Mouse (Mus musculus) layer of hippocampus, adult 8-10 months (tissue): ENCODE measurements around the gene Pxylp1. TPM values are rescaled to one million over a fixed set of nuclear protein-coding genes. Genes with fewer than 3 reads are reported as not detected.

ENCODE experiments used
- DNase-seq, 2 experiments: peaks; one replicate each; pipeline ENCODE4 v3.0.0; 2022; ENCODE audit warnings: low spot score in 2 of 2
- total RNA-seq, 4 experiments: library from RNA; stranded (reverse); gene quantifications; 2 replicates each; pipeline ENCODE4 v1.2.4; 2022

Pxylp1 gene
- total RNA-seq, 4 experiments from 2014 or later = 15.2 to 22.6 (median 20.5) TPM

DNA sequence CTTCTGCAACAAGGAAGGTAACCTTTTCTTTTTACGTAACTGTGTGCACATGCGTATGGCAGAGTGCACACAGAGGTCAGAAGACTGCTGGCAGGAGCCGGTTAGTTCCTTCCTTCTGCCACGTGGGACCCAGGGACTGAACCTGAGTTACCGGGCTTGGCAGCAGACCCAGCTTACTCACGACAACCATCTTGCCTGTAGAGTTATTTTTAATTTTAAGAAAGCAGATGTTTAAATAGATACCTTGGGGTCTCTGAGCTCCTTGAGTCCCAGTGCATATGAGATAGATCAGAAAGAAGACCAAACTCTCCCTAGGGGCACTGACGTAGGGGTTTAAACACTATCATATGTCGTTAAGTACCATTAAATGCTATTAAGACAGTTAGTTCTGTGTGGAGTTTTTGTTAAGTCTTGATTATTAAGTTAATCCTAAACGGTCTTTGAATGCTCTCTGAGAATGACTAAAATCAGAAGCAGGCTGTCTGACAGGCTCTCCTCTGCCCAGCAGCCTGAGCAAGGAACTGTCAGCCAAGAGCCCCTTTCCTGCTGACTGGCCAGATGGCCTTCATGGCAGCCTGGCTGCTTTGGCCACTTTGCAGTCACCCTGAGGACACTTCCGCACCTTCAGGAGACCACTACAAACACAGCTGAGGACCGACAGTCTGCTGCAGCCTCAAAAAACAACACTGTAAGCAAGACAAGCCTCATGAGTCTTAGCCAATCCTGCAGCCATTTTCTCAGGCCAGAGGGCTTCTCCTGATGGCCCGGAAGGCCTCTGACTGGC is 65.3 kb downstream of the Pxylp1 start:
- no peak for DNase-seq

DNA sequence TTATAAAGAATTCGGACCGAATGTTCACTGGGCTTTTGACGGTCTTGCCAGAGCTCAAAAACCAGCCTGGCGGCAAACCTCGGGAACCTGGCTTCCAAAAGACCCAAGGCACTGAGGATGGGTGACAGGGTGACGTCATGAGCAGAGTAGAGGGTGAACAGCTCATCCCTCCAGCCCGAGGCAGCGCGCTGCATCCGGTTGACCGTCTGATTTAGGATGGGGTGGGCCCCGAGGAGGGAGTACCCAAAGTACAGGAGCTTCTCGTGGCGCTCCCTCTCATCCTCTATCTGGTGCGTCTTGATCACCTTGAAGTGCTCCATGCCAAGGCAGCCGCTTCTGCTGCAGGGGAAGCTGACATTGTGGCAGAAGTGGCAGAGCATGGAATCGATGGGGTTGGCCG is 67.6 kb downstream of the Pxylp1 start:
- no peak for DNase-seq

DNA sequence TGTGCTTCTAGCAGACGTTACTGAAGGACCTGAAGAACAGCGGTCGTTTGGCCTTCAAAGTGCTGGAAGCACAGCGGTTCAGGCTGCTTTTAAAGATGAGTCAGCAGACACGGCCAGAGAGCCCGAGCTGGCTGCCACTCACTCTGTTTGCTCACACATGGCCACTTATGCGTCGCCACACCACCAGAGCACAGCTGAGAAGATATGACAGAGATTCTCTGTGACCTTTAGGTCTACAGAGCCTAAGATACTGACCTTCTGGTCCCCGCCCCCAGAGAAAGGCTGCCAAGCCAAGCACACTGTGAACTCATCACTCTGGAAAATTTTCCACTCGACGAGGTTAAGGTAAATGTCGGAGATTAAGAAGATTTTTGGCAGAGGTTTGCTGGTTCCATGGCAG is 68.4 kb downstream of the Pxylp1 start:
- no peak for DNase-seq

DNA sequence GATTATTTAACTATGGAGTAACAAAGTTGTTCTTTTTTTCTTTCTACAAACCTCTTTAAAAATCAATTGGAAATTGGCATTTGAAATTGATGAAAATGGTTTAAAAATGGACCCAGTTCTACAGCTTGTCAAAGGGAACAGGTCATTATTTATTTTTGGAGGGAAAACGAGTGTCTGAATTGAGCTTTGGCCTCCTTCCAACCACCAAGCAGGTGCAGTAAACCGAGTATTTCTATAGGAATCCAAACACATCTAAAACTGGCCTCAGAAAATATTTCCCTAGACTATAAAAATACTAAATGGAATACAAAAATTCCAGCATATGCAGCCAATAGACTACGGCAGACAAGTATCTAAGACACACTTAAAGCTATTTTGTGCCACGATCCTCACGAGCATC is 68.9 kb downstream of the Pxylp1 start:
- DNase-seq = no peak

DNA sequence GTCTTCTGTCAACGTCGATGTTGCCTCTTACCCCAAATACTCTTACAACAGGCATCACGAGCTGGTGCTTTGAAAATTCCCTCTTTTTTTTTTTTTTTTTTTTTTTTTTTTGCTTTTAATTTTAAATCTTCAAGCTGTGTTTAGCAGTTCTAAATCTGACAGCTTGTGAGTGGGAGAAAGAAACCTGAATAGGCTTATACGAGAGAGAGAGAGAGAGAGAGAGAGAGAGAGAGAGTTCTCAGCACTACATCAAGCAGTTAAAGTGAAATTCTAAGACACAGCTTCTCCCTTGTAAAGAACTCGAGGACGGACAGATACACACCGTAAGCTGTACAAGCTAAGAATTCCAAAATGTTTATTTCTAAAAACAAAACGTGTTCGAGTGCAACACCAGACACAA is 69.5 kb downstream of the Pxylp1 start:
- no peak for DNase-seq

DNA sequence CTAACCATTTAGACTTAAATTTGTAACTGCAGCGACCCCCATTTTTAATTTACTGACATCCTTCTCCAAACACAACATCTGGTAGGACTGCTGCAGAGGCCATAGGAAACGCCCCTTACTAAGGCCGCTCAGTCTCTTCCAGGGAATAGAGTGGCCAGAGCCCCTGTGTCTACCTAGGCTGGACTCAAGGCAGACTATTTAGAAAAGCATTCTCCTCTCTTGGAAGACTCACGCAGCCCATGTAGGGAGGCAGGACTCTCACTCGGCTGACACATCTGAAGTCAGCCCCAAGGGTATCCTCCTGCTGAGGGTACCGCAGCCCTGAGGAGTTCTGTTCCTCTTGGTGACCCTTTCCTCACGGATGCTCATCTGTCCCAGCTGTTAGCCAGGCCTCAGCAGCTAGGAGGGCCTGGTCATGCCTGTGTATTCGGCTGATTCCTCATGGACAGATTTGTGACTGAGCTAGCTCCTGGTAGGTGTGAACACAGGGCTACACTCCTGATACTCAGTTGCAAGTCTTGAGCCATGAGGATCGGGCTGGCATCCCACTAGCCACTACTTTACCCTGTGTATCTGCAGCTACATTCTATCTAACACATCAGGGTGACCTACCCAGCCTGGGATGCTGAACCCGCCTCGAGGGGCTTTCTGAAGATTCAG is 73.5 kb downstream of the Pxylp1 start:
- DNase-seq = no peak

- peak in 1 of 2 experiments; percentile 74 for DNase-seq
Observed at GRCm38 (mm10) chr9:96818128-96818821, 74.2 kb downstream of the Pxylp1 start.

GRCm38 (mm10) chr9:96811996-96812395 is 80.5 kb downstream of the Pxylp1 start:
- DNase-seq = no peak

GRCm38 (mm10) chr9:96800131-96800825 is 92.2 kb downstream of the Pxylp1 start:
- DNase-seq = no peak

- no peak for DNase-seq
Observed at GRCm38 (mm10) chr9:96797311-96797710, 95.2 kb downstream of the Pxylp1 start.

GRCm38 (mm10) chr9:96795399-96795928 is 97.0 kb downstream of the Pxylp1 start:
- peak; percentile 26 to 41 for DNase-seq

GRCm38 (mm10) chr9:96794601-96795000 is 97.9 kb downstream of the Pxylp1 start:
- no peak for DNase-seq

DNA sequence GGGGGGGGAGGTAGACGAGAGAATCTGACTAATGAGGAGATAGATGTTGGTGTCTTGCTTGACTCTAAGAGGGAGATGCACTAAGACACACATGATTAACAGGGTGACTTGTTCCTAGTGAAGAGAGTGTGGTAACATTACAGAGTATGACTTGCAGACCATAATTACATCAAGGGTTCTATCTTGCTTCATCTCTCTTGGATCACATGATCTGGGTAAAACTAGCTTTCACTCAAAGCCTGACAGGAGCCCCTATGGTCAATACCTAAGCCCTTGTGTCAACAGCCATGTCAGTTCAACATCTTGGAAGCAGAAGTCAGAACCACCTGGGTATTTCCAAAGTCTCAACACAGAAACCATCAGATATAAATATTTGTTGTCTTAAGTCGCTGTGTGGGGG is 99.9 kb downstream of the Pxylp1 start:
- DNase-seq = no peak

DNA sequence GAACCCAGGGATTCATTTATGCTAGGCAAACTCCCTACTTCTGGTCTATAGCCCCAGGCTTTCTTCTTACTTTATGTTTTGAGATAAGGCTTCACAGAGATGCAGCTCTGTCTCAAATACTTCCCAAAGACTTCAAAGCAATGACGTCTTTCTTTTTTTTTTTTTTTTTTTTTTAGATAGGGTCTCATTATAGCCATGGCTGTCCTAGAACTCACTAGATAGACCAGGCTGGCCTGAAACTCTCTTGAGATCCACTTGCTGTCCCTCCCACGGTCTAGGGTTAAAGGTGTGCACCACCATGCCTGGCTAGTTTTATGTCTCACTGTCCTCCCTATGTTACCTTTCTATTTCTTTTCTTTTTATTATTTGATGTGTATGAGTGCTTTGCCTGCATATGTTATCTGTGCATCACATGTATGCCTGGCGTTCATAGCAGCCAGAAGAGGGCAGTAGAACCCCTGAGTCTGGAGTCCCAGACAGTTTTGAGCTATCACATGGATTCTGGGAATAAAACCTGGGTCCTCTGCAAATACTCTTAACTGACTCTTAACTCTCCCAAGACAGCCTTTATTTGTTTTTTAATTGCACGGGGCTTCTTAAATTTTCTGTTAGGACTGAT is 102.0 kb downstream of the Pxylp1 start:
- DNase-seq = no peak

DNA sequence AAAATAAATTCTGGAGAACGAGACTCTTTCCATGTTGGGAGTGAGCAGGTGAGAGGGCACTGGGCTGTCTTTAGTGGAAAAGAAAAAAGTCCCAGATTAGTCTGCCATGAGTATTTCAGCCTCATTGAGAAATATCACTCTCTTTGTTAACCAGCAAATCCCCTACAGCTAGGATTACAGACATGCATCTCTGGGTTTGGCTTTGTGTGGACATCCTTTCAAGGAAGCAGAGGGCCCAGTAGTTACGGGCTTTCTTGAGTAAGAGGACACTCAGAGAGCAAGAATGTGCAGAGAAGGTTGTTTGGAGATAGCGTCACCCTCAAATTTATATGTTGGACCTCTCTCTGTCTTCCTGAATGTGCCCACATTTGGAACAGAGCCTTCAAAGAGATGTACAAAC is 102.6 kb downstream of the Pxylp1 start:
- DNase-seq = no peak

DNA sequence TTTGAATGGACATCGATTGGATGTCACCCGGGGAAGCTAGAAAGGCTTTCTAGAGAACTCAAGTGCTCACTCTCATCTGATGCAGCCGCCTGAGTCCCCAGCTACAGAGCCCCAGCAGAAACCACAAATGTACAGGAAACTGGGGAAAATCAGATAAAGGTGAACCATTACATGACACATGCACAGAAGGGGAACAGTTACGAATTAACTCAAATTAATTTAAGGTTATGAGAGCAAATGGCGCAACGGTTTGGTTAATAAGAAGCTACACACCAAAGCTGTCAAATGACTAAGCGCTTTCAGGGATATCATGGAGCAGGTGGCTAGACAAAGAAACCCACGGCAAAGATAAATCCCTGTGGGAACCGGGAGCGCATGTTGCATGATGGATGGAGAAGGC is 104.7 kb downstream of the Pxylp1 start:
- DNase-seq = no peak

- DNase-seq = no peak
Observed at GRCm38 (mm10) chr9:96785871-96786342, 106.6 kb downstream of the Pxylp1 start.

- no peak for DNase-seq
Observed at GRCm38 (mm10) chr9:96785187-96785586, 107.3 kb downstream of the Pxylp1 start.

- no peak for DNase-seq
Observed at GRCm38 (mm10) chr9:96783667-96784066, 108.8 kb downstream of the Pxylp1 start.

GRCm38 (mm10) chr9:96783258-96783657 is 109.2 kb downstream of the Pxylp1 start:
- no peak for DNase-seq

DNA sequence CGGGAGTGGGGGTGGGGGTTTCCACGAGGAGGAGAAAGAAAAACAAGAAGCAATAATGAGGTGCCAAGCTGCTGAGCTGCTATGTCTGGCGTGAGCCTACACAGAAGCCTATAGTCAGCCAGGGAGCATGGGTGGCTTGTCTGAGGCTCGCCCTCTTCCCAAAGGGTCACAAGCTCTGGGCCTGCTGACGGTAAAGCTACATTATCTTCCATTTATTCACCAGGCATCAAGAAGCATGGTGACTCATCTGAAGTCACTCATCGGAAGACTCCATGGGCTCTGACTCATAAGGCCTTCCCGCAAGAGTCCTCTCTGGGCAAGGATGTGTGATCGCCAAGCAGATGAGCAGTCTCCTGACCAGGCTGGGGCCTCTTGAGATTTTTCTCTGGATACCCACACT is 110.4 kb downstream of the Pxylp1 start:
- DNase-seq = no peak
